Mouse (Mus musculus): ENCODE results near the gene Mblac1.
A peak's percentile ranks its signal among the peaks of the same experiment; 100 is the strongest.

The Mblac1 gene

GRCm38 (mm10) chr5:138219864-138220263, 25.8 kb downstream of the Mblac1 start:
- no peak for DNase-seq

- peak; percentile 73 for DNase-seq
Measured at GRCm38 (mm10) chr5:138222111-138222510, 28.0 kb downstream of the Mblac1 start.

GRCm38 (mm10) chr5:138223287-138223686, 29.2 kb downstream of the Mblac1 start:
- DNase-seq, result no peak

GRCm38 (mm10) chr5:138225700-138226099, 31.6 kb downstream of the Mblac1 start, which contains the start of gene Nxpe5:
TSS of gene Nxpe5 (plus strand) at chr5:138225898.
- DNase-seq, result no peak

- DNase-seq, result no peak
Measured at GRCm38 (mm10) chr5:138226491-138226890, 32.4 kb downstream of the Mblac1 start.

GRCm38 (mm10) chr5:138227367-138227766, 33.3 kb downstream of the Mblac1 start:
- DNase-seq, result no peak

- no peak for DNase-seq
Measured at GRCm38 (mm10) chr5:138228026-138228425, 33.9 kb downstream of the Mblac1 start.

- no peak for DNase-seq
Measured at GRCm38 (mm10) chr5:138229511-138229910, 35.4 kb downstream of the Mblac1 start.

- no peak for DNase-seq
Measured at GRCm38 (mm10) chr5:138233778-138234177, 39.7 kb downstream of the Mblac1 start.

GRCm38 (mm10) chr5:138234224-138234623, 40.1 kb downstream of the Mblac1 start:
- DNase-seq, result no peak

GRCm38 (mm10) chr5:138241511-138241910, 47.4 kb downstream of the Mblac1 start:
- no peak for DNase-seq
